Mouse (Mus musculus) MEL (cell line): ENCODE data around the gene Olfr1535. TPM values are rescaled to one million over a fixed set of nuclear protein-coding genes. Genes with fewer than 3 reads are reported as not detected.

Experiments used
- polyA plus RNA-seq, 2 experiments: library from polyadenylated mRNA; stranded (reverse) in 1 of 2; unstranded in 1 of 2; fragments of >175 nt in 1 of 2; fragments of >200 nt in 1 of 2; gene quantifications; 2 replicates each; pipeline versions ENCODE4 v1.2.1 to v1.2.4; 2012; ENCODE audit warnings: low replicate concordance in 2 of 2, low read depth in 1 of 2; ENCODE audit not compliant: insufficient read length in 2 of 2, insufficient read depth in 1 of 2, missing spikeins in 1 of 2
- total RNA-seq: library from RNA; depleted of rRNA; stranded (reverse); fragments of 300-350 nt; gene quantifications from 2 replicates; pipeline ENCODE4 v1.2.3, GENCODE M21; 2012; rRNA removed

The Olfr1535 gene
- total and polyA plus RNA-seq, 3 experiments, result not detected

Other genes starting within 250 kb of the Olfr1535 start
Only the 30 nearest of the 31 such genes appear.
- not detected in 2 replicates for gene Olfr1367, start 213.0 kb downstream of the Olfr1535 start, total RNA-seq
- gene Olfr1367, start 213.0 kb downstream of the Olfr1535 start, polyA plus RNA-seq, result not detected
- 9.7 and 11.1 TPM in 2 replicates for gene Zscan12, start 197.1 kb downstream of the Olfr1535 start, total RNA-seq
- 1 to 10 TPM in 1 of 2 experiments, not detected in 1; 6.8 TPM for gene Zscan12, start 197.1 kb downstream of the Olfr1535 start, polyA plus RNA-seq
- 16.9 and 17.8 TPM in 2 replicates for gene Zkscan3, start 157.1 kb downstream of the Olfr1535 start, total RNA-seq
- 10 to 100 TPM in 1 of 2 experiments, not detected in 1; 17.1 TPM for gene Zkscan3, start 157.1 kb downstream of the Olfr1535 start, polyA plus RNA-seq
- gene Pgbd1, start 118.8 kb downstream of the Olfr1535 start, total RNA-seq, result 0.26 and 0.35 TPM in 2 replicates
- gene Pgbd1, start 118.8 kb downstream of the Olfr1535 start, polyA plus RNA-seq, result under 1 TPM in 1 of 2 experiments, not detected in 1; 0.25 TPM
- gene Zscan26, start 106.2 kb downstream of the Olfr1535 start, total RNA-seq, result 7.4 and 7.7 TPM in 2 replicates
- gene Zscan26, start 106.2 kb downstream of the Olfr1535 start, polyA plus RNA-seq, result 1 to 10 TPM in 1 of 2 experiments, not detected in 1; 8.0 TPM
- 0.12 TPM in 1 of 2 replicates, not detected in the other for gene Nkapl, start 91.4 kb downstream of the Olfr1535 start, total RNA-seq
- under 1 TPM in 1 of 2 experiments, not detected in 1; 0.17 TPM for gene Nkapl, start 91.4 kb downstream of the Olfr1535 start, polyA plus RNA-seq
- not detected in 2 replicates for gene Zkscan4, start 81.0 kb downstream of the Olfr1535 start, total RNA-seq
- not detected for gene Zkscan4, start 81.0 kb downstream of the Olfr1535 start, polyA plus RNA-seq
- not detected in 2 replicates for gene Gm10065, start 80.5 kb downstream of the Olfr1535 start, total RNA-seq
- gene Gm10065, start 80.5 kb downstream of the Olfr1535 start, polyA plus RNA-seq, result not detected
- gene AK157302, start 64.7 kb downstream of the Olfr1535 start, total RNA-seq, result 0.50 TPM in 1 of 2 replicates, not detected in the other
- gene AK157302, start 64.7 kb downstream of the Olfr1535 start, polyA plus RNA-seq, result under 1 TPM in 1 of 2 experiments, not detected in 1; 0.10 TPM
- 16.4 and 32.5 TPM in 2 replicates for gene Gm11273, start 58.5 kb downstream of the Olfr1535 start, total RNA-seq
- gene Gm11273, start 58.5 kb downstream of the Olfr1535 start, polyA plus RNA-seq, result 100 to 1,000 TPM in 1 of 2 experiments, not detected in 1; 306 TPM
- 3.2 and 3.9 TPM in 2 replicates for gene Zkscan8, start 28.8 kb downstream of the Olfr1535 start, total RNA-seq
- gene Zkscan8, start 28.8 kb downstream of the Olfr1535 start, polyA plus RNA-seq, result 1 to 10 TPM in 1 of 2 experiments, not detected in 1; 3.4 TPM
- gene Olfr1366, start 17.1 kb downstream of the Olfr1535 start, total RNA-seq, result not detected in 2 replicates
- under 1 TPM in 1 of 2 experiments, not detected in 1; 0.04 TPM for gene Olfr1366, start 17.1 kb downstream of the Olfr1535 start, polyA plus RNA-seq
- gene Olfr1364, start 21.9 kb upstream of the Olfr1535 start, total RNA-seq, result not detected in 2 replicates
- not detected for gene Olfr1364, start 21.9 kb upstream of the Olfr1535 start, polyA plus RNA-seq
- not detected in 2 replicates for gene Olfr1362, start 54.1 kb upstream of the Olfr1535 start, total RNA-seq
- not detected for gene Olfr1362, start 54.1 kb upstream of the Olfr1535 start, polyA plus RNA-seq
- gene Olfr11, start 82.6 kb upstream of the Olfr1535 start, total RNA-seq, result 0.10 and 0.12 TPM in 2 replicates
- under 1 TPM in 1 of 2 experiments, not detected in 1; 0.19 TPM for gene Olfr11, start 82.6 kb upstream of the Olfr1535 start, polyA plus RNA-seq
- not detected in 2 replicates for gene Olfr1361, start 103.5 kb upstream of the Olfr1535 start, total RNA-seq
- not detected for gene Olfr1361, start 103.5 kb upstream of the Olfr1535 start, polyA plus RNA-seq
- not detected in 2 replicates for gene Olfr1360, start 117.5 kb upstream of the Olfr1535 start, total RNA-seq
- gene Olfr1360, start 117.5 kb upstream of the Olfr1535 start, polyA plus RNA-seq, result not detected
- not detected in 2 replicates for gene Olfr1359, start 138.2 kb upstream of the Olfr1535 start, total RNA-seq
- gene Olfr1359, start 138.2 kb upstream of the Olfr1535 start, polyA plus RNA-seq, result not detected
- gene Hist1h2bl, start 156.2 kb upstream of the Olfr1535 start, total RNA-seq, result 2,215 and 3,073 TPM in 2 replicates
- gene Hist1h2bl, start 156.2 kb upstream of the Olfr1535 start, polyA plus RNA-seq, result 1 to 10 TPM in 1 of 2 experiments, not detected in 1; 6.7 TPM
- 1,435 and 1,802 TPM in 2 replicates for gene Hist1h2ai, start 156.5 kb upstream of the Olfr1535 start, total RNA-seq
- 1 to 10 TPM in 1 of 2 experiments, not detected in 1; 8.2 TPM for gene Hist1h2ai, start 156.5 kb upstream of the Olfr1535 start, polyA plus RNA-seq
- 3,336 and 3,710 TPM in 2 replicates for gene Hist1h3h, start 157.8 kb upstream of the Olfr1535 start, total RNA-seq
- 10 to 100 TPM in 1 of 2 experiments, not detected in 1; 18.4 TPM for gene Hist1h3h, start 157.8 kb upstream of the Olfr1535 start, polyA plus RNA-seq
- 1,196 and 2,041 TPM in 2 replicates for gene Hist1h2bm, start 162.2 kb upstream of the Olfr1535 start, total RNA-seq
- 1 to 10 TPM in 1 of 2 experiments, not detected in 1; 1.7 TPM for gene Hist1h2bm, start 162.2 kb upstream of the Olfr1535 start, polyA plus RNA-seq
- gene Hist1h4j, start 175.2 kb upstream of the Olfr1535 start, total RNA-seq, result 947 and 1,094 TPM in 2 replicates
- 1 to 10 TPM in 1 of 2 experiments, not detected in 1; 2.7 TPM for gene Hist1h4j, start 175.2 kb upstream of the Olfr1535 start, polyA plus RNA-seq
- 3,283 and 3,531 TPM in 2 replicates for gene Hist1h4k, start 190.6 kb upstream of the Olfr1535 start, total RNA-seq
- gene Hist1h4k, start 190.6 kb upstream of the Olfr1535 start, polyA plus RNA-seq, result 10 to 100 TPM in 1 of 2 experiments, not detected in 1; 19.1 TPM
- 1,127 and 1,310 TPM in 2 replicates for gene Hist1h2ak, start 193.9 kb upstream of the Olfr1535 start, total RNA-seq
- gene Hist1h2ak, start 193.9 kb upstream of the Olfr1535 start, polyA plus RNA-seq, result 10 to 100 TPM in 1 of 2 experiments, not detected in 1; 10.6 TPM
- gene Hist1h2bn, start 194.2 kb upstream of the Olfr1535 start, total RNA-seq, result 1,714 and 2,074 TPM in 2 replicates
- gene Hist1h2bn, start 194.2 kb upstream of the Olfr1535 start, polyA plus RNA-seq, result 1 to 10 TPM in 1 of 2 experiments, not detected in 1; 5.6 TPM
- gene Hist1h1b, start 220.7 kb upstream of the Olfr1535 start, total RNA-seq, result 1,140 and 1,462 TPM in 2 replicates
- gene Hist1h1b, start 220.7 kb upstream of the Olfr1535 start, polyA plus RNA-seq, result 1 to 10 TPM in 1 of 2 experiments, not detected in 1; 2.9 TPM
- 1,321 and 1,539 TPM in 2 replicates for gene Hist1h3i, start 223.5 kb upstream of the Olfr1535 start, total RNA-seq
- 10 to 100 TPM in 1 of 2 experiments, not detected in 1; 18.1 TPM for gene Hist1h3i, start 223.5 kb upstream of the Olfr1535 start, polyA plus RNA-seq
- gene Hist1h2an, start 227.3 kb upstream of the Olfr1535 start, total RNA-seq, result 1,204 and 1,752 TPM in 2 replicates
- 1,000 to 10,000 TPM in 1 of 2 experiments, 1 to 10 TPM in 1; 8.6 to 1,740 TPM for gene Hist1h2an, start 227.3 kb upstream of the Olfr1535 start, polyA plus RNA-seq
- gene Hist1h2bp, start 227.6 kb upstream of the Olfr1535 start, total RNA-seq, result 512 and 814 TPM in 2 replicates
- gene Hist1h2bp, start 227.6 kb upstream of the Olfr1535 start, polyA plus RNA-seq, result 1 to 10 TPM in 1 of 2 experiments, not detected in 1; 3.0 TPM